Mouse (Mus musculus) heart, embryonic 11.5 days (tissue): ENCODE measurements around the gene AU022252. TPM values are rescaled to one million over a fixed set of nuclear protein-coding genes. Genes with fewer than 3 reads are reported as not detected.
"Not testable (repeated sequence)": the region's sequence is repeated elsewhere in the genome, so short reads cannot be mapped to it uniquely, and the experiment has no call there.

Source experiments
- ATAC-seq: fragments of 200-750 bp; cut with Nextera tagmentation; replicated peaks from 2 replicates; pipeline ENCODE4 v1.8.0; 2017; ENCODE audit warnings: moderate library complexity; ENCODE audit not compliant: insufficient number of reproducible peaks, low FRiP score, low TSS enrichment
- H3K27ac ChIP-seq: fragments of 300-500 bp; sonication (generic); 2 replicates; pipeline ENCODE4 v1.5.1; 2014; ENCODE audit warnings: mild to moderate bottlenecking, low read depth, low read length
- H3K27me3 ChIP-seq: fragments of 300-500 bp; sonication (generic); 2 replicates; pipeline ENCODE4 v1.6.1; 2014; ENCODE audit warnings: mild to moderate bottlenecking, low read length, mixed read lengths; ENCODE audit not compliant: control insufficient read depth, insufficient read depth
- H3K36me3 ChIP-seq: fragments of 300-500 bp; sonication (generic); 2 replicates; pipeline ENCODE4 v1.6.1; 2014; ENCODE audit warnings: mild to moderate bottlenecking, low read length, moderate library complexity, mixed read lengths; ENCODE audit not compliant: control insufficient read depth, insufficient read depth
- H3K4me1 ChIP-seq: fragments of 300-500 bp; sonication (generic); 2 replicates; pipeline ENCODE4 v1.6.1; 2014; ENCODE audit warnings: low read length; ENCODE audit not compliant: control insufficient read depth, insufficient read depth
- H3K4me2 ChIP-seq: fragments of 300-500 bp; sonication (generic); 2 replicates; pipeline ENCODE4 v1.6.1; 2014; ENCODE audit warnings: mild to moderate bottlenecking, moderate library complexity
- H3K4me3 ChIP-seq: fragments of 300-500 bp; sonication (generic); 2 replicates; pipeline ENCODE4 v1.5.1; 2014; ENCODE audit warnings: low read depth, low read length
- H3K9ac ChIP-seq: fragments of 300-500 bp; sonication (generic); 2 replicates; pipeline ENCODE4 v1.6.1; 2014; ENCODE audit warnings: mild to moderate bottlenecking, low read depth, low read length, moderate library complexity
- H3K9me3 ChIP-seq: fragments of 300-500 bp; sonication (generic); replicated peaks from 2 replicates; pipeline ENCODE4 v1.6.1; 2016; ENCODE audit warnings: low read length; ENCODE audit not compliant: control insufficient read depth
- WGBS: fragments of 180-500 bp; shearing (Covaris S2); extraction: QIAGEN DNeasy Blood & Tissue Kit; methylation state at CpG from one replicate; pipeline ENCODE4 v1.1.7; 2014; ENCODE audit not compliant: insufficient replicate concordance; 5-methylcytosine and 5-hydroxymethylcytosine counted together
- polyA plus RNA-seq: library from polyadenylated mRNA; unstranded; fragments of >200 nt; fragmentation: Nextera tagmentation; extraction: Ambion mirVana; gene quantifications from 2 replicates; pipeline ENCODE4 v1.2.1, GENCODE M21; 2014

The AU022252 gene
- polyA plus RNA-seq = 33.2 and 34.7 TPM in 2 replicates

DNA sequence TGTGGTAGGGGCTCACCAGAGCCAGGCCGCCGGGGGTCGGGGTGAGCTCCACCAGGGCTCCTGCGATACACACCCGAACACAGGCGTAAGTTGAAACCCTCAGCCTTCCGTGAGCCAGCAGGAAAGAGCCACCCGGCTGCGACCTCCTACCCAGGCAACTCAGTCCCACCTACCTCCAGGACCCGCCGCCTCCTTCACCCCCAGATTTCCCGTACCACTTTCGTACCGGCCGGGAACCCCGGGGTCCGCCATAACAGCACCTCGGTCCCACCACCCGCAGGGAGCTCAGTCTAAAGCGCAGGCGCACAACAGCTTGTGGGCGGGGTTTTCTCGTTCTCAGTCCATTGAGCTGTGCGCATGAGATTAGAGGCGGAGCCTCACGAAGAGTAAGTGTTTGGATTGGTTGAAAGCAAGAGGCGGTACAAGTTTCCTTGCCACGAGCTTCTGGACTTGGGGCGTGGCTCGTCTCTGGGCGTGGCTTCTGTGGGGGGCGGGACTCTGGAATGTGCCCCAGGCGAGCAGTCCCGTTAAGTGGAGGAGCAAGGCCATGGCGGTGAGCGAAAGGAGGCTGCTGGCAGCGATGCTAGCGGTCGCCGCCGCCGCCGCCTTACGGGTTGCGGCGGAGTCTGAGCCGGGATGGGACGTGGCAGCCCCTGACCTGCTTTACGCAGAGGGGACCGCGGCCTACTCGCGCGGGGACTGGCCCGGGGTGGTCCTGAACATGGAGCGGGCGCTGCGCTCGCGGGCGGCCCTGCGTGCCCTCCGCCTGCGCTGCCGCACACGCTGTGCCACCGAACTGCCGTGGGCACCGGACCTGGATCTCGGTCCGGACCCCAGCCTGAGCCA lies at the start of gene AU022252, which contains the start of gene P3h1:
Gene AU022252, minus strand, starts transcription at position 303 of the 846 bp plus-strand sequence.
Gene P3h1, plus strand, starts transcription at position 506 of the 846 bp plus-strand sequence.
- peaks cover 8% of the 10 kb centered on the region for H3K4me1 ChIP-seq
- peak within 1 kb of the TSS; percentile 73 for H3K4me2 ChIP-seq
- peaks cover 6% of the 10 kb centered on the region; the same call in 1 of the 2 replicates for H3K36me3 ChIP-seq
- WGBS = under 1% methylated on average over 49 of the region's 71 CpGs
- no peaks in the 10 kb centered on the region for H3K9me3 ChIP-seq
- 0 out of 2 replicates have a peak within 1 kb of the TSS, but pooled peaks have one; percentile 29 for H3K27ac ChIP-seq
- H3K9ac ChIP-seq = peak within 1 kb of the TSS; percentile 84
- H3K27me3 ChIP-seq = no peaks in the 10 kb centered on the region
- ATAC-seq = peak; percentile 95
- H3K4me3 ChIP-seq = peak within 1 kb of the TSS; percentile 83

DNA sequence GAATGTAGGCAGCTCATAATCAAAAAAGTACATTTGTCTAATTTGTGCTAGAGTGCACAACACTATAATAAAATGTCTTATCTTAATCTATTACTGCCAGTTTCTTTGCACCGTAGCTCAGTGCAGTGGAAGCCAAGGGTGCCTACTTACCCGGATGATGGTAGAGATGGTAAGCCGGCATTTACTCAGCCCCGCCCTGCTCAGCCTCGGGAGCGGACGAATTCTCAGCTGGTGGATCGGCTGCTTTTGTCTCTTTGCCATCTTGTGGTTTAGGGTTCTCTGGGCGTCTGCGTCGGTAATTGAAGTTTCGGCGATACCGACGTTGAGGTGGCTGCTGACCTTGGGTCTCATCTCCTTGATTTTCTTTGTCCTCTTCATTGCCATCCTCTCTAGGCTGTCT lies 46.3 kb upstream of the AU022252 start:
- not testable (repeated sequence) for H3K4me1 ChIP-seq, H3K9me3 ChIP-seq, ATAC-seq, H3K4me3 ChIP-seq, H3K9ac ChIP-seq, H3K4me2 ChIP-seq, H3K27ac ChIP-seq, H3K27me3 ChIP-seq
- 91% methylated on average over 15 of the region's 15 CpGs for WGBS
- H3K36me3 ChIP-seq = peaks cover 34% of the 10 kb centered on the region

DNA sequence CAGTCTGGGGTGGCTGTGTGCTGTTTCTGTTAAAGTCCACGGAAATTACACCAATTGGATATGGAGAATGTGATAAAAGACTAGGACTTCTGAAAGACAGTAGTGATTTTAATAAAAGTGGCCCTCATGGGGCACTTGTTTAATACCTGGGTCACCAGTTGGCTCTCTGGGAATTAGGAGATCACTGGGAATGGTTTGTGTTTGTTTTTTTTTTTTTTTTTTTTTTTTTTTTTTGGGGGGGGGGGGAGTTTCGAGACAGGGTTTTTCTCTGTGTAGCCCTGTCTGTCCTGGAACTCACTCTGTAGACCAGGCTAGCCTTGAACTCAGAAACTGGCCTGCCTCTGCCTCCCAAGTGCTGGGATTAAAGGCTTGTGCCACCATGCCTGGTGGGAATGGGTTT lies 43.2 kb upstream of the AU022252 start:
- Histone ChIP-seq H3K9ac (no peak overlapping the region), H3K27ac (peak overlapping the region; percentile 18), H3K4me2 (no peak overlapping the region), H3K9me3 (no peaks in the 10 kb centered on the region), H3K4me1 (no peaks in the 10 kb centered on the region), H3K36me3 (peaks cover 39% of the 10 kb centered on the region), H3K27me3 (no peaks in the 10 kb centered on the region), H3K4me3 (no peak overlapping the region)
- ATAC-seq = no peak
- WGBS = 75% methylated on average over 2 of the region's 2 CpGs

DNA sequence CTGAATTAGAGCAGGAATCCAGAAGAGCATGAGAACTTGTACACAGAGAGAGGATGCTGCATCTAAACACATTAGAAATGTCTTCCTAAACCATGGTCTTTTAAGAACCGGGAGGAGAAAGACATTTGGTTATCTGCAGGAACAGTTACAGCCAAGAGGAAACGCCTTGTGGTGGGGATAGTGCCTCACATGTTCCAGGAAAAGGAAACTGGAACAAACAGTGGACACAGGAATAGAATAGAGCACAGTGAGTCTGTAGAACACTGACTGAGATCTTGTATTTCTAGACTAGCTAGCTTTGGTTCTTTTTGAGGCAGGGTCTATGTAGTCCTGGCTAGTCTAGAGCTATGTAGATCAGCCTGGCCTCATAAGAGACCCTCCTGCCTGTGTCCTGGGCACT lies 42.7 kb upstream of the AU022252 start:
- 55% methylated on average over 2 of the region's 2 CpGs for WGBS
- peak; percentile 39; the same call in 1 of the 2 replicates for ATAC-seq
- H3K27me3 ChIP-seq = no peaks in the 10 kb centered on the region
- no peak overlapping the region for H3K9ac ChIP-seq
- H3K4me2 ChIP-seq = no peak overlapping the region
- no peak overlapping the region for H3K4me3 ChIP-seq
- H3K9me3 ChIP-seq = no peaks in the 10 kb centered on the region
- peak overlapping the region; percentile 18 for H3K27ac ChIP-seq
- H3K36me3 ChIP-seq = peaks cover 40% of the 10 kb centered on the region
- H3K4me1 ChIP-seq = no peaks in the 10 kb centered on the region

DNA sequence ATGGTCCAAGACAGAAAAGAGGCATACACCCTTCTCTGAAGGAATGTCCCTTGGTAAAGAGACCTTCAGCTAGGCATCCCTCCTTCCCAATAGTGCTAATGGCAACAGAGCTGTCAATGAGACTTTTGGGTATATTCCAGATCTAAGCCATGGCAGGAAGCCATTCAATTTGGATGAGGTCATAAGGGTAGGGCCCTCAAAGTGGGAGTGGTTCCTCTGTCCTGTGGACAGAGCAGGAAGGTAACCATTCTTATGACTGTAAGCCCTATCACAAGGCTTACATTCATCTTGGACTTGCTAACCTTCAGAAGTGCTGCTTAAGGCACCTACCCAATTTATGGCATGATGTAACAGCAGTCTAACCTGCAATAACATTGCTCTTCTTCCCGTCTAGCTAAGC lies 42.1 kb upstream of the AU022252 start:
- no peak overlapping the region for H3K4me3 ChIP-seq
- ATAC-seq = no peak
- 0 out of 2 replicates have a peak overlapping the region, but pooled peaks have one; percentile 6 for H3K27ac ChIP-seq
- H3K9me3 ChIP-seq = no peaks in the 10 kb centered on the region
- H3K4me2 ChIP-seq = no peak overlapping the region
- 73% methylated on average over 1 of the region's 1 CpGs for WGBS
- H3K4me1 ChIP-seq = no peaks in the 10 kb centered on the region
- H3K9ac ChIP-seq = no peak overlapping the region
- H3K27me3 ChIP-seq = no peaks in the 10 kb centered on the region
- H3K36me3 ChIP-seq = peaks cover 36% of the 10 kb centered on the region

DNA sequence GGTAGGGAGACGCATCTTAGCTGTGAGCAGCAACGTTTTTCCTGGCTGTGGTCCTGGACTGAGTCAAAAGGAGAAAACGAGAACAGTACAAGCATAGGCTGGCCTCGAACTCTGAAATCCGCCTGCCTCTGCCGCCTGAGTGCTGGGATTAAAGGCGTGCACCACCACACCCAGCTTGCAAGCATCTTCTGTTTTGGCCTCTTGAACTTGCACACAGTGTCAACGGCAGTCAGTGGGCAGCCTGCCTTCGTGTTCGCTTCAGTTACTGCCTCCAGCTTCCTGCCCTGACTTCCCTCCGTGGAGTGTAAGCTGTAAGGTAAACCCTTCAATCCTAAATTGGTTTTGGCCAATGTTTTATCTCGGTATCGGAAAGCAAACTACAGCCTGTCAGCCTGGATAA lies 34.1 kb upstream of the AU022252 start:
- Histone ChIP-seq H3K36me3 (peaks cover 7% of the 10 kb centered on the region), H3K4me3 (no peak overlapping the region), H3K27me3 (no peaks in the 10 kb centered on the region), H3K27ac (no peak overlapping the region), H3K9ac (no peak overlapping the region), H3K4me1 (no peaks in the 10 kb centered on the region), H3K4me2 (no peak overlapping the region), H3K9me3 (no peaks in the 10 kb centered on the region)
- 72% methylated on average over 13 of the region's 13 CpGs for WGBS
- ATAC-seq = no peak

DNA sequence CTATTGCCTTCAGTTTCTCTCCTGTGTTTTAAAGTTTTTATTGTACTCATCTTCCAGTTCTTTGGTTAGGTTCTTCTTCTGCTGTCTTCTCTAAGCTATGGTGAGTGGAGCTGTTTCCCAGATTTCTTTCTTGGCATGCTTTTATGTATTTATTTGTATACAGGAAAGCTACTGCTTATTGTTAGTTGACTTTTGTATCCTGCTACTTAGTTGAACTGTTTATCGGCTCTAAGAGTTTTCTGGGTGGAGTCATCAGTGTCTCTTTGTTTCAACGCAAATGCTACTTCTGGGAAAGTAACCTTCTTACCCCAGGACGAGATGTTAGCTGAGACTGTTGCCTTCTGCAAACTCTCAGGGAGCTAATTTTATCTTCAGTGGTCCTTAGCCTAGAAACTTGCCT lies 30.9 kb upstream of the AU022252 start:
- H3K4me1 ChIP-seq = 0 out of 2 replicates have a peak, but pooled peaks cover 2% of the 10 kb centered on the region
- no peak overlapping the region for H3K9ac ChIP-seq
- no peak overlapping the region for H3K4me3 ChIP-seq
- no peak for ATAC-seq
- H3K36me3 ChIP-seq = no peaks in the 10 kb centered on the region
- H3K27ac ChIP-seq = no peak overlapping the region
- H3K27me3 ChIP-seq = no peaks in the 10 kb centered on the region
- H3K9me3 ChIP-seq = no peaks in the 10 kb centered on the region
- 61% methylated on average over 3 of the region's 3 CpGs for WGBS
- H3K4me2 ChIP-seq = no peak overlapping the region

DNA sequence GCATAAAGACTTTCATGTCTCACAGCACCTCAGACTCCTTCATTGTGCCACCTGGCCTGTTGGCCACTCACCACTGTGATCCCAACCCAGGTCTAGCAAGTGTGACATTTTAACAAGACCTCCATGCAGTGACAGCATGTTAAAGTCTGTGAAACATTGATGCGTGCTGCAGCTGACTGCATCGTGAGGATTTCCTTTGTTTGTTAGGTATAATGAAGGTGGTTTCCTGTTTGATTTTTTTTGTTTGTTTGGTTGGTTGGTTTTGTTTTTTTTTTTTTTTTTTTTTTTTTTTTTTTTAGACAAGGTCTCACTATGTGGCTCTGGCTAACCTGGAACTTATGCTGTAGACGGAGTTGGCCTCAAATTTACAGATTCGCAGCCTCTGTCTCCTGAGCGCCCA lies 30.0 kb upstream of the AU022252 start:
- Histone ChIP-seq H3K9ac (no peak overlapping the region), H3K4me2 (no peak overlapping the region), H3K27ac (no peak overlapping the region), H3K27me3 (no peaks in the 10 kb centered on the region), H3K9me3 (no peaks in the 10 kb centered on the region), H3K36me3 (no peaks in the 10 kb centered on the region), H3K4me3 (no peak overlapping the region), H3K4me1 (0 out of 2 replicates have a peak, but pooled peaks cover 2% of the 10 kb centered on the region)
- 87% methylated on average over 5 of the region's 5 CpGs for WGBS
- ATAC-seq = no peak
